Mouse (Mus musculus) cerebellum, adult 2 months (tissue): ENCODE measurements around the gene Gstk1. TPM values are rescaled to one million over a fixed set of nuclear protein-coding genes. Genes with fewer than 3 reads are reported as not detected.

Source experiments
- DNase-seq, 2 experiments: peaks; one replicate each; pipeline ENCODE4 v3.0.0; 2021
- H3K27ac ChIP-seq: fragments of 200-500 bp; 2 replicates; pipeline ENCODE4 v1.5.1; 2012; ENCODE audit warnings: low read length, control low read depth, inconsistent platforms; ENCODE audit not compliant: insufficient read depth
- H3K27me3 ChIP-seq: fragments of 200-500 bp; 2 replicates; pipeline ENCODE4 v1.6.1; 2012; ENCODE audit warnings: inconsistent platforms, mild to moderate bottlenecking, low read length, moderate library complexity; ENCODE audit not compliant: control insufficient read depth, insufficient read depth
- H3K4me1 ChIP-seq: fragments of 200-500 bp; 2 replicates; pipeline ENCODE4 v1.6.1; 2011; ENCODE audit warnings: low read length; ENCODE audit not compliant: control insufficient read depth, insufficient read depth
- H3K4me3 ChIP-seq: fragments of 200-500 bp; replicated peaks from 2 replicates; pipeline ENCODE3; 2011; ENCODE audit warnings: mild to moderate bottlenecking, low read depth, low read length, control low read depth; ENCODE audit not compliant: insufficient read depth
- CTCF ChIP-seq: fragments of 200-500 bp; IDR thresholded peaks from 2 replicates; pipeline ENCODE4 v1.5.1; 2011; ENCODE audit warnings: low read depth, mild to moderate bottlenecking, control low read depth, low read length, moderate library complexity, borderline replicate concordance; ENCODE audit not compliant: insufficient read depth
- POLR2A ChIP-seq: fragments of 200-500 bp; IDR thresholded peaks from 2 replicates; pipeline ENCODE4 v1.6.1; 2011; ENCODE audit warnings: low read length, control low read depth, borderline replicate concordance; ENCODE audit not compliant: insufficient read depth
- WGBS: fragments of 180-500 bp; shearing (Covaris S2); methylation state at CpG from one replicate; pipeline ENCODE4 v1.1.7; 2018; 5-methylcytosine and 5-hydroxymethylcytosine counted together
- polyA plus RNA-seq: library from polyadenylated mRNA; depleted of rRNA; stranded (reverse); fragments of >200 nt; gene quantifications from 2 replicates; pipeline ENCODE4 v1.2.3, GENCODE M21; 2012; rRNA removed

Gstk1 gene
- polyA plus RNA-seq, 1 experiment, result 30.5 TPM

GRCm38 (mm10) chr6:42282865-42283528 is 37.3 kb downstream of the Gstk1 start:
- WGBS, result 83% methylated on average over 5 of the region's 5 CpGs
- TF ChIP-seq POLR2A (no peak), CTCF (no peak)
- no peak for DNase-seq
- no peak overlapping the region for H3K27ac ChIP-seq
- no peak overlapping the region for H3K4me3 ChIP-seq
- H3K27me3 ChIP-seq, result no peaks in the 10 kb centered on the region
- no peaks in the 10 kb centered on the region for H3K4me1 ChIP-seq

GRCm38 (mm10) chr6:42286448-42286847 is 40.7 kb downstream of the Gstk1 start, which contains the start of gene Clcn1:
Clcn1 (plus strand) TSS chr6:42286685.
- Histone ChIP-seq H3K4me3 (no peak within 1 kb of the TSS), H3K27ac (no peak within 1 kb of the TSS), H3K4me1 (no peaks in the 10 kb centered on the region), H3K27me3 (no peaks in the 10 kb centered on the region)
- no peak for DNase-seq
- no peak for TF ChIP-seq CTCF
- TF ChIP-seq POLR2A, result no peak
- WGBS, result 54% methylated on average over 5 of the region's 5 CpGs

- Histone ChIP-seq H3K27me3 (no peaks in the 10 kb centered on the region), H3K4me3 (no peak overlapping the region), H3K4me1 (no peaks in the 10 kb centered on the region), H3K27ac (no peak overlapping the region)
- no peak for TF ChIP-seq POLR2A
- TF ChIP-seq CTCF, result no peak
- DNase-seq, result no peak
These were observed 41.8 kb downstream of the Gstk1 start for GRCm38 (mm10) chr6:42287562-42287961.

GRCm38 (mm10) chr6:42293327-42293726 is 47.6 kb downstream of the Gstk1 start:
- H3K4me3 ChIP-seq, result no peak overlapping the region
- H3K27ac ChIP-seq, result no peak overlapping the region
- H3K4me1 ChIP-seq, result no peaks in the 10 kb centered on the region
- WGBS, result 89% methylated on average over 6 of the region's 6 CpGs
- DNase-seq, result no peak
- H3K27me3 ChIP-seq, result no peaks in the 10 kb centered on the region
- TF ChIP-seq CTCF, result no peak

GRCm38 (mm10) chr6:42295549-42296094 is 49.9 kb downstream of the Gstk1 start:
- H3K4me1 ChIP-seq, result no peaks in the 10 kb centered on the region
- no peaks in the 10 kb centered on the region for H3K27me3 ChIP-seq
- no peak overlapping the region for H3K4me3 ChIP-seq
- DNase-seq, result no peak
- no peak overlapping the region for H3K27ac ChIP-seq
- 79% methylated on average over 3 of the region's 3 CpGs for WGBS
- TF ChIP-seq POLR2A (no peak), CTCF (no peak)

- no peak for TF ChIP-seq POLR2A
- no peak for TF ChIP-seq CTCF
- DNase-seq, result no peak
- Histone ChIP-seq H3K4me1 (no peaks in the 10 kb centered on the region), H3K27ac (no peak overlapping the region), H3K27me3 (no peaks in the 10 kb centered on the region), H3K4me3 (no peak overlapping the region)
- WGBS, result 92% methylated on average over 5 of the region's 5 CpGs
These were observed 53.6 kb downstream of the Gstk1 start for GRCm38 (mm10) chr6:42299362-42299761.

Other genes with a start within 250 kb of the Gstk1 start
- not detected in 2 replicates for gene Sva, start 207.5 kb upstream of the Gstk1 start, polyA plus RNA-seq
- gene Tas2r139, start 105.0 kb upstream of the Gstk1 start, polyA plus RNA-seq, result not detected in 2 replicates
- not detected in 2 replicates for gene Tas2r144, start 30.6 kb upstream of the Gstk1 start, polyA plus RNA-seq
- gene Tmem139, start 16.0 kb downstream of the Gstk1 start, polyA plus RNA-seq, result not detected in 2 replicates
- 26.1 and 31.3 TPM in 2 replicates for gene Casp2, start 19.1 kb downstream of the Gstk1 start, polyA plus RNA-seq
- 11.5 and 13.4 TPM in 2 replicates for gene Clcn1, start 40.8 kb downstream of the Gstk1 start, polyA plus RNA-seq
- 102 and 117 TPM in 2 replicates for gene Fam131b, start 78.7 kb downstream of the Gstk1 start, polyA plus RNA-seq
- gene Zyx, start 103.7 kb downstream of the Gstk1 start, polyA plus RNA-seq, result 123 and 129 TPM in 2 replicates
- 0.43 and 0.46 TPM in 2 replicates for gene Epha1, start 127.3 kb downstream of the Gstk1 start, polyA plus RNA-seq
- 0.33 and 1.0 TPM in 2 replicates for gene Tas2r143, start 154.3 kb downstream of the Gstk1 start, polyA plus RNA-seq
- gene Tas2r135, start 159.5 kb downstream of the Gstk1 start, polyA plus RNA-seq, result 0.72 and 0.84 TPM in 2 replicates
- gene Tas2r126, start 188.6 kb downstream of the Gstk1 start, polyA plus RNA-seq, result 0.19 and 0.20 TPM in 2 replicates
- not detected in 2 replicates for gene Olfr458, start 219.3 kb downstream of the Gstk1 start, polyA plus RNA-seq
- not detected in 2 replicates for gene Olfr457, start 230.4 kb downstream of the Gstk1 start, polyA plus RNA-seq
- not detected in 2 replicates for gene Olfr456, start 241.3 kb downstream of the Gstk1 start, polyA plus RNA-seq